Mouse (Mus musculus): Measurements from ENCODE around the gene Ttc36.
A peak's percentile ranks its signal among the peaks of the same experiment; 100 is the strongest.
"Not testable (repeated sequence)": the region's sequence is repeated elsewhere in the genome, so short reads cannot be mapped to it uniquely, and the experiment has no call there.

The Ttc36 gene

DNA sequence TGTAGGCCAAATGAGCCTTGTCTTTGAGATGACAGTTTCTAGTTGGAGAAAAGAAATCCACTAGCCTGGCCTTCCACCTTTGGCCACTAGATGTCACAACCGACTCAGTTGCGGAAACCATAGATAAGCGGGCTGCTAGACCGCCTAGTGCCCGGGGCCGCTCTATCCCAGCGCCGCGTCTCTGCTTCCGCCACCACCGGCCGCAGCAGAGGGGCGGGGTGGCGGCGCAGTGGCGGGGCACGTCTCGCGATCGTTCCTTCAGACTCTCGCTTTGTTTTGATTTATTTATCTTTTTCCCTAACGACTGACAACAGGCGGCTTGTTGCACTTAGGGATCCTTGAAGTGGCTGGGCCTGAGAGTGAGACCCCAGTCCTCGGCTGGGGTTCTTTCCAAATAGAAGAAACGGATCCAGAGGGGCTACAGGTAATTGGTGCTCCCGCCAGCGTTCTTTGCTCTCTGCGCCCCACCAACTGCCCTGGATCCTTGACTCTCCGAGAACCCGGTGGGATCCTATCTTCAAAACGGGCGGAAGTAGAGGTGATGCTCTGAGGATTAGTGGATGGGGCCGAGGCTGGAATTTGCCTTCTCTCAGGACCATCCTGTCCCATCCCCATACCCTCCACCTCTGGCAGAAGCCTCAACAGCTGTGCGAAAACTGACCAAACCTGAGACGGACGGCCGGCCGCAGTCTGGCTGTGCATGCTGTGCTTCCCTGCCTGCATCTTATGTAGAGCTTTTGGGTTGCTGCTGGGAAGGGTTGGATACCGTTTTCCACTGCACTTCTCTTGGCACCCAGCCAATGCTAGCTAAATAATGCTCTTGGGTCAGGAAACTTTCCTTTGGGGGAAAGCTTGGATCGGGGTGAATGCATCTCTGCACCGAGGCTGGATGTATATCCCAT, 29.9 kb downstream of the Ttc36 start:
- peak; percentile 89 for DNase-seq (ENCODE audit: low read depth, low spot score)

DNA sequence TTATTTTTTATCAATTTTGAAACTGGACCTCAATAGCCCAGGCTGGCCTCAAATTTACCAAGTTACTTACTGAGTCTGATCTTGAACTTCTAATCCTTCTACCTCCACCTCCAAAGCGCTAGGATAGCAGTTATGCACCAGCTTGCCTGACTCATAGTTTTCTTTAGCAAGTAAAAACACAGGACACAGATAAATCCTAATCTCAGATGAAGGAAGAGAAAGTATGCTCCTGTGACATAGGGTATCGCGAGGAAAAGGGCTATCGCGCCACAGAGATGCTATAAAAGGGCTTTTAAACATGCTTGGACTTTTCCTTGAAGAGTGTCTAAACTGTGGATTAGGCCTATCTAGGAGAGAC, 30.5 kb downstream of the Ttc36 start:
- no peak for DNase-seq (ENCODE audit: low read depth, low spot score)

DNA sequence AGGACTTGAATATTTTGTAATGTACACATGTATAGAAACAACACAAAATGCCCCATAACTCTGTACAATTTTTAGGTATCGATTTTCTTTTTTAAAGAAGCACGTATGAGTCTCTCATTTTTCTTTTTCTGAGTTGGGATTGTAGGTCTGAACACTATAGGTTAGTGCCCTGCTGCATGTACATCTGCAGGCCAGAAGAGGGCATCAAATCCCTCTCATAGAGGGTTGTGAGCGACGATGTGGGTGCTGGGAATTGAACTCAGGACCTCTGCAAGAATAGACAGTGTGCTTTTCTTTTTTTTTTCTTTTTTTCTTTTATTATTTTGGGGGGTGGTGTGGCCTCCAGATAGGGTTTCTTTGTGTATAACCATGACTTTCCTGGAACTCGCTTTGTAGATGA, 31.5 kb downstream of the Ttc36 start:
- no peak for DNase-seq (ENCODE audit: low read depth, low spot score)

DNA sequence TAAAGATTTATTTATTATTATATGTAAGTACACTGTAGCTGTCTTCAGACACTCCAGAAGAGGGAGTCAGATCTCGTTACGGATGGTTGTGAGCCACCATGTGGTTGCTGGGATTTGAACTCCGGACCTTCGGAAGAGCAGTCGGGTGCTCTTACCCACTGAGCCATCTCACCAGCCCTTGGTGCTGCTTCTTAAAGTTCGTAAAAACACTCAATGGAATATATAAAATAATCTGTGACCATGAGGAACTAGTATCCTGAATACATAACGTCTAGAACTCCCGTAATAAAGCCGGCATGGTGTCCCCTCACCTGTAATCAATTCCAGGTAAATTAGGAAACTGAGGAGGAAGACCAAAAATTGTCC, 34.9 kb downstream of the Ttc36 start:
- not testable (repeated sequence) for DNase-seq (ENCODE audit: low read depth, low spot score)

DNA sequence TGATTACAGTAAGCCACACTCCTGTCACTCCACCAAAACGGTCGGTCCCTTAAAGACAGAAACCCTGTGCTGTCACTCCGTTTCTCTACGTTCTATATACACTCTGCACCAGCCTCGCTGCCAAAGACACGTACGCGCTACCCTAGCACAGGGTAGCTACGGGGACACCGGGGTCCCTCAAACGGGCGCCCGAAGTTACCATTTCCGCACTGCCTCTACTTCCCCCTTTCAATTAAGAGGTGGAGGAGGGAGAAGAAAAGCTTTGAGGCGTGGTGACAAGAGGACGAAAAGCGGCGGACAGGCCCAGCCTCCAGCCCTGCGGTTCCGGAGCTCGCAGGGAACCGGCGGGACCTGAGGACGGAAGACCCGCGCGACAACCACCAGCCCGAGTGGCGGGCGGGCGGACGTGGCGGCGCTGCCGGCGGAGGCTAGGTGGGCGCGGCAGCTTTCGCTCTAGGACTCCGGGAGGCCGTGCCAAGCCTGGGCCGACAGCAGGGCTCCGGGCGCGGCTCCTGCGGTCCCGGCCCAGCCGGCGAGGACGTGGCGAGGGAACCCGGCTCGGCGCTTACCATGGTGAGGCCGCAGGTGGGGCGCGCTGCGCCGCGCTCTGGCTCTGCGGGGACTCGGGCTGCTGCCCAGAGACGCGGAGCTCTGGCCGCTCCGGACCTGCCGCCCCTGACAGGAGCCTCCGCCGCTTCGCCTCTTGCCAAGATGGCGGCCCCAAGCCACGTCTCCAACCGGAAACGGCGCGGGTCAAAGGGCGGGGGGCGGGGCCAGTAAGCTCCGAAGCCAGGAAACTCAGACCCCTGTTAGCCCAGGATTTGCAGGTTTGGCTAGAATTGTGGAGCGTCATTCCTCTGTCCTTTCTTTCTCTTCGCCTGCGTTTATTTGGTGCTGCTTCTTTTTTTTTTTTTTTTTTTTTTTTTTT, 35.5 kb downstream of the Ttc36 start, which contains the start of the genes Arcn1 and Ift46:
Arcn1 (minus strand) TSS at position 745 of the 928 bp plus-strand sequence.
Ift46 (plus strand) TSS at position 808 of the 928 bp plus-strand sequence.
- DNase-seq (ENCODE audit: low read depth, low spot score): peak; percentile 67

DNA sequence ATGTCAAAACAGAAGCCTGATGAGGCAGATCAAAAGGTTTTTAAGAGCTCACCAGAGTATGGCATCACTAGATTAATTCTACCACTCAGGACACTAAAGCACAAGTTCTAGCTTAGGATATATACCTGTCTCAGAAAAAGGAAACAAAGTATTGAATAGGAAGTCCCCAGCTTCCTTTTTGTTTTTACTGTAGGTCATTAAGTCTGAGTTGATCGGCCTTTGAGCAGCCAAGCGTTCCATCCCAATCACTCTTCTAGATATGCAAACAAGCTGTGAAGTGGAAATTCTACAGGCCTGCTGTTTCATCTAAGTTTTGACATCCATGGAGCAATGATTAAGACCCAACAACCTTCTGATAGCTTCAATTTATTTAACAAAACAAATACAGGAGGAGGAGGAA, 42.0 kb downstream of the Ttc36 start:
- no peak for DNase-seq (ENCODE audit: low read depth, low spot score)
